ENCODE assay signal across 23 mouse cellular contexts in genomic region chr11:70437426-70437825, GRCm38 (mm10). TPM values are rescaled to one million over a fixed set of nuclear protein-coding genes. Genes with fewer than 3 reads are reported as not detected.
DNase-seq lines count a peak whose midpoint lies in the region; TF ChIP-seq lines count a peak whose summit lies in the region.
"Had no signal": no experiment of that assay in that cellular context is flagged by ENCODE, and none has a peak within 500 bp of the region (broad histone marks: within the 10 kb centered on the region; RNA-seq: fewer than 3 reads in every experiment).

No protein-coding gene starts in this region.

- TF ChIP-seq CTCF in bone marrow, adult 2 months (IDR thresholded peaks at IDR 0.05; ENCODE audit: control insufficient read depth, insufficient read depth, low read length) = no peak

- H3K4me1 ChIP-seq in bone marrow, adult 2 months (ENCODE audit: control insufficient read depth, insufficient read depth, low read length) = peaks cover 2% of the 10 kb centered on the region
- peaks cover 91% of the 10 kb centered on the region for H3K4me1 ChIP-seq in megakaryocyte, embryonic 14.5 days

- peaks cover 83% of the 10 kb centered on the region for H3K36me3 ChIP-seq in megakaryocyte, embryonic 14.5 days (replicated peaks; ENCODE audit: low read length)

- peak overlapping the region; percentile 40 for H3K4me3 ChIP-seq in bone marrow, adult 2 months (replicated peaks; ENCODE audit: control insufficient read depth, low read depth, low read length)
- H3K4me3 ChIP-seq in megakaryocyte, embryonic 14.5 days (replicated peaks) = peak overlapping the region; percentile 33
- H3K4me3 ChIP-seq: embryonic facial prominence, embryonic 10.5 days; forebrain, embryonic 15.5 days; hindbrain, embryonic 10.5 days; midbrain, embryonic 13.5 days; neural tube, embryonic 13.5 days had no signal

- no peaks in the 10 kb centered on the region for H3K27me3 ChIP-seq in megakaryocyte, embryonic 14.5 days (replicated peaks)
- H3K27me3 ChIP-seq: CH12.LX; forebrain, embryonic 15.5 days; midbrain, embryonic 13.5 days; neural tube, embryonic 13.5 days had no signal

- 14% methylated on average over 6 of the region's 6 CpGs for WGBS in bone marrow, adult 2 months

- TF ChIP-seq POLR2A in bone marrow, adult 2 months (IDR thresholded peaks at IDR 0.05; ENCODE audit: borderline replicate concordance, control insufficient read depth, low read depth, low read length) = no peak

- no peaks in the 10 kb centered on the region for H3K9me3 ChIP-seq in megakaryocyte, embryonic 14.5 days
- H3K9me3 ChIP-seq: embryonic facial prominence, embryonic 10.5 days; forebrain, embryonic 15.5 days; hindbrain, embryonic 10.5 days; midbrain, embryonic 13.5 days; neural tube, embryonic 13.5 days had no signal

- H3K27ac ChIP-seq in bone marrow, adult 2 months (ENCODE audit: control insufficient read depth, insufficient read depth, low read depth, low read length, poor library complexity) = peak overlapping the region; percentile 60
- H3K27ac ChIP-seq: embryonic facial prominence, embryonic 10.5 days; forebrain, embryonic 15.5 days; hindbrain, embryonic 10.5 days; midbrain, embryonic 13.5 days; neural tube, embryonic 13.5 days had no signal

- peak; percentile 32 for DNase-seq in thymus, postnatal 0 days (ENCODE audit: low spot score)
- DNase-seq in thymus, postnatal 4 days = no peak
- no peak for DNase-seq in ovary, postnatal 14 days (ENCODE audit: low spot score)
- no peak for DNase-seq in adrenal gland, postnatal 25 days
- no peak for DNase-seq in c-Kit-positive CD71-positive TER-119-positive erythroid progenitor cells, embryonic 14.5 days (ENCODE audit: low spot score)
- DNase-seq: adrenal gland, adult 8-10 months; cerebellum, adult 11-12 months; cerebellum, postnatal 10 days; gastrocnemius, postnatal 10 days; kidney, postnatal 25 days; lung, postnatal 10 days; right cerebral cortex, adult 18-20 months; right cerebral cortex, postnatal 4 days had no signal

RNA-seq across cellular contexts. Expression of gene Arrb2, which starts 5.0 kb away (rescaled TPM):
- polyA plus RNA-seq in thymus, postnatal 0 days (2015; fragmentation: Nextera tagmentation; extraction: Ambion mirVana) = 38.8 and 38.9 TPM in 2 replicates
- 201 and 438 TPM in 2 replicates for polyA plus RNA-seq in bone marrow, adult 2 months (2011; ENCODE audit: insufficient read depth, insufficient read length, low replicate concordance, missing spikeins)
- polyA plus RNA-seq in megakaryocyte, embryonic 14.5 days (2012; ENCODE audit: insufficient read depth, low replicate concordance) = 1,596 and 3,155 TPM in 2 replicates
- total RNA-seq in adrenal gland, postnatal 25 days (2021) = 17.1 and 29.9 TPM in 2 replicates

RNA-seq across cellular contexts. Expression of gene Med11, which starts 14.3 kb away (rescaled TPM):
- 47.5 and 47.6 TPM in 2 replicates for polyA plus RNA-seq in thymus, postnatal 0 days (2015; fragmentation: Nextera tagmentation; extraction: Ambion mirVana)
- polyA plus RNA-seq in bone marrow, adult 2 months (2011; ENCODE audit: insufficient read depth, insufficient read length, low replicate concordance, missing spikeins) = 8.3 and 16.1 TPM in 2 replicates
- polyA plus RNA-seq in megakaryocyte, embryonic 14.5 days (2012; ENCODE audit: insufficient read depth, low replicate concordance) = 47.7 and 52.0 TPM in 2 replicates
- 23.0 and 25.4 TPM in 2 replicates for total RNA-seq in adrenal gland, postnatal 25 days (2021)

RNA-seq across cellular contexts. Expression of gene Zmynd15, which starts 21.8 kb away (rescaled TPM):
- polyA plus RNA-seq in thymus, postnatal 0 days (2015; fragmentation: Nextera tagmentation; extraction: Ambion mirVana) = 4.8 and 5.1 TPM in 2 replicates
- 0.66 and 1.5 TPM in 2 replicates for polyA plus RNA-seq in bone marrow, adult 2 months (2011; ENCODE audit: insufficient read depth, insufficient read length, low replicate concordance, missing spikeins)
- polyA plus RNA-seq in megakaryocyte, embryonic 14.5 days (2012; ENCODE audit: insufficient read depth, low replicate concordance) = 2.1 and 3.6 TPM in 2 replicates
- 1.5 and 1.8 TPM in 2 replicates for total RNA-seq in adrenal gland, postnatal 25 days (2021)
- total RNA-seq: granulocyte monocyte progenitor cell, adult 5-6 weeks had no signal
- polyA plus RNA-seq: activated CD4-positive, CD25-positive, alpha-beta regulatory T cell, adult 4 months had no signal

RNA-seq across cellular contexts. Expression of gene Cxcl16, which starts 22.4 kb away (rescaled TPM):
- polyA plus RNA-seq in thymus, postnatal 0 days (2015; fragmentation: Nextera tagmentation; extraction: Ambion mirVana) = 34.2 and 35.1 TPM in 2 replicates
- polyA plus RNA-seq in bone marrow, adult 2 months (2011; ENCODE audit: insufficient read depth, insufficient read length, low replicate concordance, missing spikeins) = 0.59 and 3.2 TPM in 2 replicates
- 1.4 and 23.1 TPM in 2 replicates for polyA plus RNA-seq in megakaryocyte, embryonic 14.5 days (2012; ENCODE audit: insufficient read depth, low replicate concordance)
- total RNA-seq in adrenal gland, postnatal 25 days (2021) = 5.5 and 7.1 TPM in 2 replicates
- total RNA-seq: granulocyte monocyte progenitor cell, adult 5-6 weeks had no signal

RNA-seq across cellular contexts. Expression of gene Pelp1, which starts 27.6 kb away (rescaled TPM):
- polyA plus RNA-seq in thymus, postnatal 0 days (2015; fragmentation: Nextera tagmentation; extraction: Ambion mirVana) = 17.0 and 18.4 TPM in 2 replicates
- 13.9 and 22.7 TPM in 2 replicates for polyA plus RNA-seq in bone marrow, adult 2 months (2011; ENCODE audit: insufficient read depth, insufficient read length, low replicate concordance, missing spikeins)
- polyA plus RNA-seq in megakaryocyte, embryonic 14.5 days (2012; ENCODE audit: insufficient read depth, low replicate concordance) = 30.9 and 36.1 TPM in 2 replicates
- 23.3 and 26.7 TPM in 2 replicates for total RNA-seq in adrenal gland, postnatal 25 days (2021)
